Mouse (Mus musculus) heart, postnatal 0 days (tissue): Measurements from ENCODE around the gene Cldn14. TPM values are rescaled to one million over a fixed set of nuclear protein-coding genes. Genes with fewer than 3 reads are reported as not detected.

Experiments used
- ATAC-seq: fragments of 200-750 bp; cut with Nextera tagmentation; 2 replicates; pipeline ENCODE4 v1.8.0; 2017; ENCODE audit warnings: low read depth, moderate number of reproducible peaks, moderate library complexity; ENCODE audit not compliant: insufficient read depth
- DNase-seq: peaks from one replicate; pipeline ENCODE4 v3.0.0-alpha.2; 2016; ENCODE audit warnings: low spot score
- H3K27ac ChIP-seq: fragments of 300-500 bp; sonication (generic); 2 replicates; pipeline ENCODE4 v1.5.1; 2014; ENCODE audit warnings: low read depth, mild to moderate bottlenecking
- H3K27me3 ChIP-seq: fragments of 300-500 bp; sonication (generic); 2 replicates; pipeline ENCODE4 v1.6.1; 2014; ENCODE audit warnings: low read length, mixed read lengths; ENCODE audit not compliant: control insufficient read depth, insufficient read depth
- H3K36me3 ChIP-seq: fragments of 300-500 bp; sonication (generic); replicated peaks from 2 replicates; pipeline ENCODE4 v1.6.1; 2014; ENCODE audit warnings: low read length, mixed read lengths; ENCODE audit not compliant: control insufficient read depth, insufficient read depth
- H3K4me1 ChIP-seq: fragments of 300-500 bp; sonication (generic); 2 replicates; pipeline ENCODE4 v1.6.1; 2014; ENCODE audit warnings: antibody characterized with exemption; ENCODE audit not compliant: control insufficient read depth, insufficient read depth
- H3K4me2 ChIP-seq: fragments of 300-500 bp; sonication (generic); 2 replicates; pipeline ENCODE4 v1.6.1; 2014; ENCODE audit warnings: low read depth, mild to moderate bottlenecking, low read length, moderate library complexity
- H3K4me3 ChIP-seq: fragments of 300-500 bp; sonication (generic); 2 replicates; pipeline ENCODE4 v1.5.1; 2014; ENCODE audit warnings: low read depth, low read length
- H3K9ac ChIP-seq: fragments of 300-500 bp; sonication (generic); replicated peaks from 2 replicates; pipeline ENCODE4 v1.6.1; 2014; ENCODE audit warnings: low read depth, low read length, mixed read lengths
- H3K9me3 ChIP-seq: fragments of 300-500 bp; sonication (generic); replicated peaks from 2 replicates; pipeline ENCODE4 v1.6.1; 2016; ENCODE audit warnings: low read length; ENCODE audit not compliant: control insufficient read depth
- CTCF ChIP-seq: IDR thresholded peaks from 2 replicates; pipeline ENCODE4 v1.5.1; 2016; ENCODE audit warnings: antibody characterized with exemption, control low read depth, low read depth
- EP300 ChIP-seq: IDR thresholded peaks from 2 replicates; pipeline ENCODE4 v1.6.1; 2016; ENCODE audit warnings: antibody characterized with exemption, low read depth
- WGBS: fragments of 180-500 bp; shearing (Covaris S2); extraction: QIAGEN DNeasy Blood & Tissue Kit; methylation state at CpG from one replicate; pipeline ENCODE4 v1.1.7; 2014; 5-methylcytosine and 5-hydroxymethylcytosine counted together
- polyA plus RNA-seq: library from polyadenylated mRNA; unstranded; fragments of >200 nt; fragmentation: Nextera tagmentation; extraction: Ambion mirVana; gene quantifications from 2 replicates; pipeline ENCODE4 v1.2.1, GENCODE M21; 2015
- total RNA-seq: library from RNA; depleted of rRNA; stranded (reverse); fragments of >200 nt; gene quantifications from 2 replicates; pipeline ENCODE4 v1.2.3, GENCODE M21; 2014; ENCODE audit warnings: low replicate concordance

Cldn14 gene
- total and polyA plus RNA-seq, 2 experiments from 2014 or later = not detected

DNA sequence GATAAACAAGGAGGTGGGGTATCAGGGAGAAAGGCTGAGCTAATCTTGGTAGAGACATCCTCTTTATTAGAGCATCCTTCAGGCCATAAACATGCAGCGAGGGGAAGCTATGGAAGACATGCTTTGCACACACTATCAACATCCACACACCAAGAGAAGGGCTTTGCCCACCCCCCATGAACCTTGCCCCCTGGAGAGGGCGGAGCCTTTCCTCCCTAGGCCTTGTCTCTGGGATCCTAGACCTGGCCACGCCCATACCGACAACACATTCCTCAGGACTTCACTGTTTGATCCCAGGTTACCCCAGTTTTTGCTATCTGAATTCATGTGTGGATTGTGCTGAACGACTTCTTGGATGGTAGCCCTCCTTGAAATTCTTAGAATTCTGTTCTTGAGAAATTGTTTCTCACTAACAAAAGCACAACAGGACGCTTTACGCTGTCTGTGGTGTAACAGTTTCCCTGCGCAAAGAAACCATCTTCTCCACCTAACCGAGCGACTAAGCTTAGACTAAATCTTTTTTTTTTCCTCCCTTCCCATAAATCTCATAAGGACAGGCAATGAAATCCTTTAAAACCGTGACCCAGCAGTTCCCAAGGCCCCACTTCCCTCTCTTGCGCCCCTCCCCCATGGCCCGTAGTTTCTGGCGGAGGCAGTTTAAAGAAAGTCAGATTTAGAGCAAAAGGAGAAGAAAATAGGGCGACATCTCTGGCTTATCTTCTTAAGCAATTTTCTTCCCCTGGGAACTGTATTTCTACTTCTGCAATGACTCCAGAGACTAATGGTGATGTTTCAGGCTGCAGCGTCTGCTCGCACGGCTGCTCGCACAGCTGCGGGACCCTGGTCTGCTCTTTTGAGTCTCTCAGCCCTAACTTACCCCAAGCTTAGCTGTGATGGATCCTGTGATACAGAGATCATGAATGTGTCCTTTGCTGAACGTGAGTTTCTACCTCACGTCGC, 1.7 kb downstream of the Cldn14 start:
- DNase-seq (no peak), ATAC-seq (no peak)
- Histone ChIP-seq H3K9ac (no peak overlapping the region), H3K36me3 (no peaks in the 10 kb centered on the region), H3K27ac (no peak overlapping the region), H3K4me3 (no peak overlapping the region), H3K27me3 (no peaks in the 10 kb centered on the region), H3K4me2 (no peak overlapping the region), H3K4me1 (no peaks in the 10 kb centered on the region), H3K9me3 (no peaks in the 10 kb centered on the region)
- no peak for TF ChIP-seq EP300
- TF ChIP-seq CTCF = no peak
- WGBS = 55% methylated on average over 23 of the region's 23 CpGs

GRCm38 (mm10) chr16:94003478-94003877, 5.2 kb downstream of the Cldn14 start:
- Histone ChIP-seq H3K4me3 (no peak overlapping the region), H3K4me2 (no peak overlapping the region), H3K36me3 (no peaks in the 10 kb centered on the region), H3K4me1 (no peaks in the 10 kb centered on the region), H3K9me3 (no peaks in the 10 kb centered on the region), H3K27ac (no peak overlapping the region), H3K9ac (no peak overlapping the region), H3K27me3 (no peaks in the 10 kb centered on the region)
- no peak for DNase-seq
- ATAC-seq = no peak
- WGBS = 76% methylated on average over 6 of the region's 6 CpGs
- TF ChIP-seq CTCF = no peak
- no peak for TF ChIP-seq EP300

GRCm38 (mm10) chr16:94001366-94001765, 7.3 kb downstream of the Cldn14 start:
- H3K36me3 ChIP-seq = no peaks in the 10 kb centered on the region
- no peak for DNase-seq
- no peak overlapping the region for H3K4me3 ChIP-seq
- no peaks in the 10 kb centered on the region for H3K4me1 ChIP-seq
- TF ChIP-seq EP300 (no peak), CTCF (no peak)
- WGBS = 78% methylated on average over 6 of the region's 6 CpGs
- H3K4me2 ChIP-seq = no peak overlapping the region
- no peak overlapping the region for H3K9ac ChIP-seq
- no peaks in the 10 kb centered on the region for H3K9me3 ChIP-seq
- ATAC-seq = no peak
- H3K27me3 ChIP-seq = no peaks in the 10 kb centered on the region
- no peak overlapping the region for H3K27ac ChIP-seq

- Histone ChIP-seq H3K36me3 (no peaks in the 10 kb centered on the region), H3K4me1 (no peaks in the 10 kb centered on the region), H3K9ac (no peak overlapping the region), H3K27ac (no peak overlapping the region), H3K4me3 (no peak overlapping the region), H3K27me3 (no peaks in the 10 kb centered on the region), H3K9me3 (no peaks in the 10 kb centered on the region), H3K4me2 (no peak overlapping the region)
- 49% methylated on average over 5 of the region's 5 CpGs for WGBS
- TF ChIP-seq EP300 (no peak), CTCF (no peak)
- ATAC-seq = no peak
- DNase-seq = no peak
These were observed 9.7 kb downstream of the Cldn14 start for GRCm38 (mm10) chr16:93998895-93999294.

- H3K36me3 ChIP-seq = no peaks in the 10 kb centered on the region
- H3K4me2 ChIP-seq = no peak overlapping the region
- 0 out of 2 replicates have a peak, but pooled peaks cover 4% of the 10 kb centered on the region for H3K9me3 ChIP-seq
- 61% methylated on average over 9 of the region's 9 CpGs for WGBS
- no peak overlapping the region for H3K9ac ChIP-seq
- no peaks in the 10 kb centered on the region for H3K27me3 ChIP-seq
- ATAC-seq = no peak
- no peaks in the 10 kb centered on the region for H3K4me1 ChIP-seq
- H3K27ac ChIP-seq = no peak overlapping the region
- H3K4me3 ChIP-seq = no peak overlapping the region
- DNase-seq = no peak
- TF ChIP-seq CTCF (no peak), EP300 (no peak)
These were observed 25.1 kb downstream of the Cldn14 start for GRCm38 (mm10) chr16:93983576-93983975.
